Mouse (Mus musculus) MEL (cell line): Measurements from ENCODE around the gene Iqub. TPM values are rescaled to one million over a fixed set of nuclear protein-coding genes. Genes with fewer than 3 reads are reported as not detected.

ENCODE experiments used
- DNase-seq: peaks from one replicate; pipeline ENCODE4 v3.0.0; 2011; ENCODE audit warnings: low read depth, low spot score
- H3K27ac ChIP-seq: 2 replicates; pipeline ENCODE4 v1.5.1; 2012; ENCODE audit warnings: low read depth, mild to moderate bottlenecking, control low read depth, low read length, moderate library complexity; ENCODE audit not compliant: control insufficient read depth
- H3K27me3 ChIP-seq, 2 experiments: fragments of 150-350 bp in 1 of 2; sonication (generic) in 1 of 2; 2 replicates each; pipeline ENCODE4 v1.6.1; 2012; ENCODE audit warnings: low read length in 2 of 2, mild to moderate bottlenecking in 2 of 2, improper control_type of control experiment in 1 of 2, moderate library complexity in 1 of 2; ENCODE audit not compliant: insufficient read depth in 2 of 2, control insufficient read depth in 1 of 2
- H3K36me3 ChIP-seq, 2 experiments: 2 replicates each; pipeline ENCODE4 v1.6.1; 2012 to 2014; ENCODE audit warnings: low read length in 2 of 2, improper control_type of control experiment in 1 of 2, inconsistent platforms in 1 of 2, mild to moderate bottlenecking in 1 of 2; ENCODE audit not compliant: insufficient read depth in 2 of 2, control insufficient read depth in 1 of 2
- H3K4me1 ChIP-seq, 2 experiments: fragments of 150-350 bp in 1 of 2; sonication (generic) in 1 of 2; 2 replicates each; pipeline ENCODE4 v1.6.1; 2012; ENCODE audit warnings: low read length in 2 of 2, improper control_type of control experiment in 1 of 2, mild to moderate bottlenecking in 1 of 2; ENCODE audit not compliant: insufficient read depth in 2 of 2, control insufficient read depth in 1 of 2
- H3K4me3 ChIP-seq, 2 experiments: fragments of 150-350 bp in 1 of 2; sonication (generic) in 1 of 2; 2 replicates each; pipeline ENCODE4 v1.5.1; 2012; ENCODE audit warnings: low read depth in 2 of 2, low read length in 2 of 2, mild to moderate bottlenecking in 2 of 2, moderate library complexity in 2 of 2, control low read depth in 1 of 2, improper control_type of control experiment in 1 of 2; ENCODE audit not compliant: control insufficient read depth in 1 of 2, insufficient read depth in 1 of 2
- H3K79me2 ChIP-seq: 2 replicates; pipeline ENCODE4 v1.6.1; 2012; ENCODE audit warnings: mild to moderate bottlenecking, low read length, moderate library complexity; ENCODE audit not compliant: control insufficient read depth, poor library complexity, insufficient read depth
- H3K9ac ChIP-seq: 2 replicates; pipeline ENCODE4 v1.6.1; 2012; ENCODE audit warnings: low read depth, mild to moderate bottlenecking, control low read depth, low read length, moderate library complexity; ENCODE audit not compliant: control insufficient read depth, poor library complexity, severe bottlenecking
- H3K9me3 ChIP-seq: fragments of 150-350 bp; sonication (generic); replicated peaks from 2 replicates; pipeline ENCODE4 v1.6.1; 2012; ENCODE audit warnings: mild to moderate bottlenecking, low read length, improper control_type of control experiment, moderate library complexity; ENCODE audit not compliant: insufficient read depth
- BHLHE40 ChIP-seq: IDR thresholded peaks from 2 replicates; pipeline ENCODE4 v1.6.1; 2012; ENCODE audit warnings: low read depth, mild to moderate bottlenecking, inconsistent platforms, low read length, improper control_type of control experiment, borderline replicate concordance
- E2F4 ChIP-seq: IDR thresholded peaks from 2 replicates; pipeline ENCODE4 v1.6.1; 2011; ENCODE audit warnings: low read depth, low read length, improper control_type of control experiment, borderline replicate concordance
- ELF1 ChIP-seq: IDR thresholded peaks from 2 replicates; pipeline ENCODE4 v1.6.1; 2014; ENCODE audit warnings: low read depth, mild to moderate bottlenecking, inconsistent platforms, low read length, improper control_type of control experiment, moderate library complexity
- EP300 ChIP-seq, 2 experiments: IDR thresholded peaks; 2 replicates each; pipeline ENCODE4 v1.6.1; 2011; ENCODE audit warnings: improper control_type of control experiment in 2 of 2, low read length in 2 of 2, low read depth in 1 of 2, mild to moderate bottlenecking in 1 of 2
- GATA1 ChIP-seq: IDR thresholded peaks from 2 replicates; pipeline ENCODE4 v1.6.1; 2011; ENCODE audit warnings: low read depth, low read length, improper control_type of control experiment
- JUND ChIP-seq: IDR thresholded peaks from 2 replicates; pipeline ENCODE4 v1.6.1; 2011; ENCODE audit warnings: low read depth, mild to moderate bottlenecking, improper control_type of control experiment, low read length
- MYC ChIP-seq: IDR thresholded peaks from 2 replicates; pipeline ENCODE4 v1.6.1; 2011; ENCODE audit warnings: low read depth, mild to moderate bottlenecking, low read length, improper control_type of control experiment, moderate library complexity
- NELFE ChIP-seq: IDR thresholded peaks from 2 replicates; pipeline ENCODE4 v1.6.1; 2011; ENCODE audit warnings: low read depth, low read length, improper control_type of control experiment
- NRF1 ChIP-seq: IDR thresholded peaks from 2 replicates; pipeline ENCODE4 v1.6.1; 2014; ENCODE audit warnings: low read depth, mild to moderate bottlenecking, inconsistent platforms, low read length, improper control_type of control experiment, moderate library complexity; ENCODE audit not compliant: poor library complexity, insufficient read depth, severe bottlenecking
- TAL1 ChIP-seq: IDR thresholded peaks from 2 replicates; pipeline ENCODE4 v1.6.1; 2012; ENCODE audit warnings: mild to moderate bottlenecking, inconsistent platforms, low read length, moderate library complexity, mixed read lengths
- USF1 ChIP-seq: IDR thresholded peaks from 2 replicates; pipeline ENCODE4 v1.6.1; 2014; ENCODE audit warnings: low read depth, mild to moderate bottlenecking, inconsistent platforms, low read length, improper control_type of control experiment, moderate library complexity
- polyA plus RNA-seq, 2 experiments: library from polyadenylated mRNA; stranded (reverse) in 1 of 2; unstranded in 1 of 2; fragments of >175 nt in 1 of 2; fragments of >200 nt in 1 of 2; gene quantifications; 2 replicates each; pipeline versions ENCODE4 v1.2.1 to v1.2.4; 2012; ENCODE audit warnings: low replicate concordance in 2 of 2, low read depth in 1 of 2; ENCODE audit not compliant: insufficient read length in 2 of 2, insufficient read depth in 1 of 2, missing spikeins in 1 of 2
- total RNA-seq: library from RNA; depleted of rRNA; stranded (reverse); fragments of 300-350 nt; gene quantifications from 2 replicates; pipeline ENCODE4 v1.2.3, GENCODE M21; 2012; rRNA removed

The Iqub gene
- total and polyA plus RNA-seq, 3 experiments: not detected

DNA sequence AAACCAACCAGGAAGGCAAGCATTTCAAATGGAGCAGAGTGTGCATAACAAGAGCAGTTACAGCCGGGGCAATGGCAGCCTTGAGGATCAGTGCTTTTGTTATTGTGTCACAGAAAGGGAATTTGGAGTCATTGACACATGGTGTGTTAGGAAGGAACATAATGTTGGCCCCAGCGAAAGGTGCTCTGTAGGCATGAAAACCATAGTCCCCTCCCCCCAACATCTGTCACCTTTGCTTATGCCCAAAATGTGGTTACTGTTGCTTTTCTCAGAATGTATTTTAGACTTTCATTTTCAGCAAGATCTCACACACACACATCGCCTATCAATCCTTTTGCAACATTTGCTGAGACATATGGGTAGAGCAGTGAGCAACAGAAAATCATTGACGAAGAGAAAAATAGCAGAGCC is 117.6 kb downstream of the Iqub start:
- H3K36me3 ChIP-seq: no peaks in the 10 kb centered on the region
- no peaks in the 10 kb centered on the region for H3K79me2 ChIP-seq
- TF ChIP-seq NRF1 (no peak), GATA1 (no peak), TAL1 (no peak), USF1 (no peak), EP300 (IDR thresholded peaks at IDR 0.05; ENCODE audit: low read depth in 1 of 2, low read length in 2 of 2) (no peak), ELF1 (no peak), MYC (no peak), E2F4 (no peak), NELFE (no peak), JUND (no peak), BHLHE40 (no peak)

More for the DNA sequence above, 117.6 kb downstream of the Iqub start:
- H3K4me3 ChIP-seq: no peak overlapping the region
- DNase-seq: no peak
- no peak overlapping the region for H3K27ac ChIP-seq
- no peak overlapping the region for H3K9ac ChIP-seq
- no peaks in the 10 kb centered on the region for H3K4me1 ChIP-seq
- H3K27me3 ChIP-seq: no peaks in the 10 kb centered on the region
- no peaks in the 10 kb centered on the region for H3K9me3 ChIP-seq

Other genes starting within 250 kb of the Iqub start
- gene Ndufa5, start 12.9 kb upstream of the Iqub start, total RNA-seq: 187 and 225 TPM in 2 replicates
- 100 to 1,000 TPM in 1 of 2 experiments, not detected in 1; 235 TPM for gene Ndufa5, start 12.9 kb upstream of the Iqub start, polyA plus RNA-seq
- gene Asb15, start 13.1 kb upstream of the Iqub start, total RNA-seq: not detected in 2 replicates
- gene Asb15, start 13.1 kb upstream of the Iqub start, polyA plus RNA-seq: not detected
- gene Lmod2, start 82.7 kb upstream of the Iqub start, total RNA-seq: not detected in 2 replicates
- gene Lmod2, start 82.7 kb upstream of the Iqub start, polyA plus RNA-seq: not detected
- 3.6 and 4.3 TPM in 2 replicates for gene Wasl, start 149.9 kb upstream of the Iqub start, total RNA-seq
- 10 to 100 TPM in 1 of 2 experiments, 1 to 10 TPM in 1; 9.5 to 33.3 TPM for gene Wasl, start 149.9 kb upstream of the Iqub start, polyA plus RNA-seq
- not detected in 2 replicates for gene Hyal6, start 218.2 kb upstream of the Iqub start, total RNA-seq
- gene Hyal6, start 218.2 kb upstream of the Iqub start, polyA plus RNA-seq: not detected
- not detected in 2 replicates for gene Hyal4, start 233.3 kb upstream of the Iqub start, total RNA-seq
- not detected for gene Hyal4, start 233.3 kb upstream of the Iqub start, polyA plus RNA-seq